Mouse (Mus musculus) right cerebral cortex, adult 2 months (tissue): ENCODE measurements around the gene Zscan2.
A peak's percentile ranks its signal among the peaks of the same experiment; 100 is the strongest.
"Not testable (repeated sequence)": the region's sequence is repeated elsewhere in the genome, so short reads cannot be mapped to it uniquely, and the experiment has no call there.

Source experiments
- DNase-seq, 2 experiments: peaks; one replicate each; pipeline ENCODE4 v3.0.0; 2021 to 2022; ENCODE audit warnings: low spot score in 2 of 2

The Zscan2 gene

DNA sequence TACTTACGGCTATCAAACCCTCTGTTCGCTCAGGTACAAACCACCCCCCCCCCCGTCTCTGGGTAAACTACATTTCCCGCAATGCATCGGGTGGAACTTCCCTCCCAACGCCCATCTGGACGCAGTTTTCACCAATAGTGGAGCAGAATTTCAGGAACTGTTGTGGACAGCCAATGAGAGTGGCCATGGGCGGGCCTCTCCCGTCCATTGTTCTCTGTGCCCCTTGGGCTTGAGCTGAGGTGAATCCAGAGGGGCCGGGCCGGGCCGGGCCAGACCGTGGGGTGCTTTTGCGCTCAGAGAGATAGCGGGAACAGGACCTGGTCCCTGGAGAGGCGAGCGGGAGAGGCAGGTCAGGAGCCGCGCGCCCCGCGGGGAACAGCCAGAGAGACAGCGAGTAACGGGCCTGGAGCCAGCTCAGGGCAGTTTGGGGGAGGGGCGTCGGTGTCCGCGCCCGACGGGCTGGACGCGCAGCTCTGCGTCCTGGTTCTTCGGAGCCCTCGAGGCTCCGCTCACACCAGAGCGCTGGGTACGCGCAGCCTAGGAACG is at the start of gene Zscan2:
Gene Zscan2 (plus strand): TSS at position 192 of the 546 bp plus-strand sequence.
- DNase-seq, result peak; percentile 90 to 94

DNA sequence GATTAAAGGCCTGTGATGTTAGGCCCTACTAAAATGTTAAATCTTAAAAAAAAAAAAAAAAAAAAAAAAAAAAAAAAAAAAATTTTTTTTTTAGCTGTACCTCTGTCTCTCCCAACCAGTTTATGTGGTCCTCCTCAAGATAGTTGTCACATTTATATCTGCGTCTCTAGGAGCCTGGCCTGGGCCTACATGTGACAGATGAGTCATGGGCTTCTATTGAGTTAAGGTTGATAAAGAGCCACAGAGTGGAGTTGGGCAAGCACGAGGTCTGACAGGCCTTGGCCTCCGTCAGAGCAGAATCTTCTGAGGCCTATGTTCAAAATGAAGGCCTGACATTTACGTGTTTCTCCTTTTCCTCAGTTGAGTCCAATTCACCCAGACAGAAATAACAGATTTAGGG is 47.3 kb upstream of the Zscan2 start:
- no peak for DNase-seq

GRCm38 (mm10) chr7:80816641-80817040 is 44.1 kb upstream of the Zscan2 start:
- no peak for DNase-seq

GRCm38 (mm10) chr7:80820838-80821237 is 39.9 kb upstream of the Zscan2 start:
- DNase-seq, result no peak

DNA sequence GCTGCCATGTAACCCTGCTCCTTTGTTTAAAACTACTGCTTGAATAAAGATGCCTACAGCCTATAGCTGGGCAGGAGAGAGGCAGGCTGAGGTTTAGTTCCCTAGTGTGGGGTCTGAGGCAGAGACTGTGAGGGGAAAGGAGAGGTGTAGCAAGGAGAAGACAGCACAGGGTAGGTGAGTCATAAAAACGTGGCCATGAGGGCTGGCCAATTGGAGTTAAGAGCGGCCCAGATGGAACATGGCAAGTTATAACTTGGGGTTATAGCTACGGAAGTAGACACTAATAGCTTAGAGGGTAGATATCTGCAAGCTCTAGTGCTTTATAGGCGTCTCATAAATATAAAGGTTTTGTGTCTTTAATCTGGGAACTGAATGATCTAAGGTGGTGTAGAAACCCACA is 37.5 kb upstream of the Zscan2 start:
- DNase-seq, result no peak

DNA sequence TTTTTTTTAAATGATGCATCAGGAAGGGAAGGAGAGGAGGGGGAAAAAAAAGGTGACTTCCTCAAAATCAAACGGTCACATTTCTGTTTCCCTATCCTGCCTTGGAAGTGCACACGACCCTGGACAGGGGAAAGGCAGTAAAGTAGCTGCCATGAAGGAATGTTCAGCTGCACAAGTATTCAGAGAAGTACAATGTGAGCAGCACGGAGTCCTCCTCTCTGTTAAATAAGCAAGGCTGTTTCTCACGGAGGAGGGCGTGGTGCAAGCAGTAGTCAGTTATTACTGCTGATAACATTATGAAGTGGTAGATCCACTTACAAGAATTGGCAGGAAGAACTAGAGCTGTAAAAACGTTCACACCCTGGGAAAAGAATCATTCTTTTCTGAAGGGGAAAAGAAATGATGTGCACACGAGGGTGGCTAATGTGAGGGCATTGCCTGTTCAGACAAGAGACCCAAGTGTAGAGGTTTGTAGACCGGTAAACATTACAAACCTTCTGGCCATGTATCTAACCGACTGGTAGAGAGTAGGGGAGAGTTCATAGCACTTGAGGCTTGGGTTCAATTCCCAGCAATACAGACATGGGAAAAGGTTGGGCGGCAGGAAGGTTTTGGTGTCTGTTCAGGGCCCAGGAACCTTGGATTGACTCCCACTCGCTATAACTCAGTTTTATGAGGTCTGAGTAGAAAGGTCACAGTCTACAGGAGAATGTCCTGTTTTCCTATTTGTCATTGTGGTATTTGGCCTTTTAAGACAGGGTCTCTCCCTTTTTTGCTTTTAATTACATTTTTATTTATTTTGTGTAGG is 36.6 kb upstream of the Zscan2 start:
- no peak for DNase-seq

DNA sequence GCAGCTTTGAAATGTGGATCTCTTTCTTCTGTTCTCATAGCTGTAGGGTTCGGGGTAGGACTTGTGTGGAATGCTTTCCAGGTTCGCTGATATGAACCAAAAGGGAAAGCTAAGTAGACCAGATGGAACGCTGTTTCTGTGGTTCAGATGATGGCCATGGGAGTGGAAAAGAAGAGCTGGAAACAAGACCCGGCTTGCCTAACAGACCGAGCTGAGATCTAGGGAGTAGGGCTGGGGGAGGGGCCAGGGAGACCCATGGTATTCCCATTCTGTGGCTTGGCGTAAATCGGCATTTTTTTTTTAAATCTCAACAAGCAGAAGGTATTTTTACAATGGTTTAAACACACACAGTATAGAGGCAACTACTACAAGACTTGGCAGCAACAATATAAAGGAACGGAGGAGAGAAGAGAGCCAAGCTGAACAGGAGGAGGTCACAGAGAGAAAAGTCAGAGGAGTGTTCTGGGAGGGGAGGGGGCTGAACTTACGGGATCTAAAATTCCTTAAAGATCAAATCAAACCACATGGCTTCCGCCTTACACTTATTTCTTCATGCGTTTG is 34.8 kb upstream of the Zscan2 start, which contains the start of gene Iqgap1:
Gene Iqgap1 (minus strand): TSS at position 132 of the 561 bp plus-strand sequence.
- no peak for DNase-seq

- peak; percentile 43 to 44 for DNase-seq
Measured at GRCm38 (mm10) chr7:80828146-80828860, 32.4 kb upstream of the Zscan2 start.

GRCm38 (mm10) chr7:80830193-80830803 is 30.4 kb upstream of the Zscan2 start:
- DNase-seq, result no peak

DNA sequence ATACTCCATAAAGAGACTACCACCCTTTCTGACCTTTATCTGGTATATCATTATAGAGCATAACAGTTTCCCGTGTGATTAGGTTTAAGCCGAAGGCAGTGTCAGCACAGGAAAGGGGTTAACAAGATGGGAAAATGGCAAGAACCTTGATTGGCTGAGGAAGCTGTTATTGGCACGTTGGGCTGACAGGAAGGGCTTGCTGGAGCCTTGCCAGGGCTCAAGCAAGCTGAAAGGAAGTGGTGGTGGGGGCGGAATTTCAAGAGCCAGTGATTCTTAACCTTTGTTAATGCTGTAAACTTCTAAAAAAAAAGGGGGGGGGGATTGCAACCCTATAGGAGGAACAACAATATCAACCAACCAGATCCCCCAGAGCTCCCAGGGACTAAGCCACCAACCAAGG is 28.5 kb upstream of the Zscan2 start:
- DNase-seq, result no peak

DNA sequence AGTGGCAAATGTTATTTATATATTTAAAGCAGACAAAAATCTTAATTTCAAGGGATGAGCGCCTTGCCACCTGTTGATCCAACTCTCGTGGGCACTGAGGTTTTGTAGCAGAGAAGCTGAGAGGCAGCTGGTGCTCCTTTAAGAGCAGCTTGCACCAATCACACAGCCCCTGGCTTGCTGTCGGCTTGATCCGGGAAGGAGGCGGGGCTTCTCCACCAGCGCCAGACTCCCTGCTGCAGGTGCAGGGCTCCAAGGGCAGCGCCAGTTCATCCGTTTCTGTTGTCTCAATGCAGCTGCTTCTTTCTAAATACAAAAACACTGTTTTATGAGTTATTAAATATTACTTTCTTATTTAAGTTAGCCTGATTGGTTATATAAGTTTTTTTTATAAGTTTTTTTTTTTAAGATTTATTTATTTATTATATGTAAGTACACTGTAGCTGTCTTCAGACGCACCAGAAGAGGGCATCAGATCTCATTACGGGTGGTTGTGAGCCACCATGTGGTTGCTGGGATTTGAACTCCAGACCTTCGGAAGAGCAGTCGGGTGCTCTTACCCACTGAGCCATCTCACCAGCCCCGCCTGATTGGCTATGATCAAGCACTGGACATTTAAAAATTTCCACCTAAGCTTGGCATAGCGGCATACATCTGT is 27.6 kb upstream of the Zscan2 start:
- not testable (repeated sequence) for DNase-seq

- no peak for DNase-seq
Measured at GRCm38 (mm10) chr7:80833651-80834532, 26.8 kb upstream of the Zscan2 start.

- no peak for DNase-seq
Measured at GRCm38 (mm10) chr7:80835984-80836652, 24.6 kb upstream of the Zscan2 start.

DNA sequence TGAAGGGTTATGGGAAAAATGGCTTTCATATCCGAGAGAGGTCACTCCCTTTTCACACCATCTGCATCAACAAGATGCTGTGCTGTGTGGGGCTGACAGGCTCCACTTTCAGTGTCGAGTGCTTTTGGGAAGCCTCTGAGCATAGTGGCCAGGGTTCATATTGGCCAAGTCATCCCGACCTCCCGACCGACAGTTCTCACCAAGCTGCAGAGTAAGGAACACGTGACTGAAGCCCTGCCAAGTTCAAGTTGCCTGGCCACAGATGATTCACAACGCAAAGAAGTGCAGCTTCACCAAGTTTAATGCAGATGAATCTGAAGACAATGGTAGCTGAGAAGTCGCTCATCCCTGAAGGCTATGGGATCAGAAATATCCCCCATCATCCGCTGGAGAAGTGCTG is 23.0 kb upstream of the Zscan2 start:
- DNase-seq, result no peak

GRCm38 (mm10) chr7:80838247-80838646 is 22.5 kb upstream of the Zscan2 start:
- no peak for DNase-seq

DNA sequence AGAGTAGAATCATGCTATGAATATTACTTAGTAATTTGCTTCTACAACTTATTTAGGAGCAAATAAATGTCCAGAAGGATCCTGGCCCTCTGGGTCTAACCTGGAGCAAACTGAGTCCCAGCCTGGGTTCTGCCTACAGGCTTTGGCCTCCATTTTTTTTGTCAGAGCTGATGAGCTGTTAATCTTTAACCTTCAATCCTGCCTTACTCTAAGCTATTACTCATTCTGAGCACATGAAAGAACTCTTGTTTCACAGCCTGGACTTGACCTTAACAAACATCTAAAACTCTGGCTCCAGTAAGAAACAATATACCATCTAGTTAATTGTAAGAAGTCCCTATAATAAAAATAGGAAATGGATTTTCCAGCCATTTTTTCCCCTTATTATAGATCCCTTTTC is 21.0 kb upstream of the Zscan2 start:
- no peak for DNase-seq

- DNase-seq, result no peak
Measured at GRCm38 (mm10) chr7:80840241-80840640, 20.5 kb upstream of the Zscan2 start.

DNA sequence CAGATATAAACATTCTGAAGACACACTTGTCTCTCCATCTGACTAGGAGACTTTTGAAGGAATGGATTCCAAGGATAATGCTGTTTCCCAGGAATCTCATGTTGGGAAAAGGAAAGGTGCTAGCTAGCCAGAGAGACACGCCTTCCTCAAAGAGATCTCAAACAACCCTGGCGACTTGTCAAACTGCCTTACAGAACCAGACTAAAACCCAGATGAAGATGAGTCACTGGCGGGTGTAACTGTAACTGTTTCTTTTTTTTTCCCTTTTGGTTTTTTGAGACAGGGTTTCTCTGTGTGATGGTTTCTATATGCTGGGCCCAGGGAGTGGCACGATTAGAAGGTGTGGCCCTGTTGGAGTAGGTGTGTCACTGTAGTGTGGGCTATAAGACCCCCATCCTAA is 19.8 kb upstream of the Zscan2 start:
- DNase-seq, result peak; percentile 47 to 52

- DNase-seq, result no peak
Measured at GRCm38 (mm10) chr7:80842132-80842531, 18.6 kb upstream of the Zscan2 start.

- DNase-seq, result no peak
Measured at GRCm38 (mm10) chr7:80843176-80843575, 17.5 kb upstream of the Zscan2 start.
